Comparison of ENCODE assay signal across 13 mouse cellular contexts in genomic region chr8:45762982-45763689, GRCm38 (mm10).
DNase-seq lines count a peak whose midpoint lies in the region; ATAC-seq and TF ChIP-seq lines count a peak whose summit lies in the region.
"Had no signal": no experiment of that assay in that cellular context is flagged by ENCODE, and none has a peak within 500 bp of the region (broad histone marks: within the 10 kb centered on the region; RNA-seq: fewer than 3 reads in every experiment).

No protein-coding gene starts in this region.

- peaks cover 51% of the 10 kb centered on the region for H3K36me3 ChIP-seq in heart, postnatal 0 days (replicated peaks; ENCODE audit: control insufficient read depth, insufficient read depth, low read length)
- H3K36me3 ChIP-seq in midbrain, embryonic 15.5 days (replicated peaks) = peaks cover 11% of the 10 kb centered on the region; the same call in 1 of the 2 replicates
- no peaks in the 10 kb centered on the region for H3K36me3 ChIP-seq in midbrain, embryonic 11.5 days (ENCODE audit: control insufficient read depth, insufficient read depth, low read length)
- H3K36me3 ChIP-seq in limb, embryonic 14.5 days (ENCODE audit: control insufficient read depth, insufficient read depth, low read length) = 0 out of 2 replicates have a peak, but pooled peaks cover 4% of the 10 kb centered on the region
- H3K36me3 ChIP-seq: embryonic facial prominence, embryonic 13.5 days; liver, embryonic 12.5 days had no signal

- peak overlapping the region; percentile 66 for H3K27ac ChIP-seq in heart, postnatal 0 days (ENCODE audit: low read depth)
- H3K27ac ChIP-seq in midbrain, embryonic 15.5 days = peak overlapping the region; percentile 57; the same call in 1 of the 2 replicates
- H3K27ac ChIP-seq in midbrain, embryonic 11.5 days (ENCODE audit: low read depth, low read length) = no peak overlapping the region
- 0 out of 2 replicates have a peak overlapping the region, but pooled peaks have one; percentile 52 for H3K27ac ChIP-seq in limb, embryonic 14.5 days (replicated peaks; ENCODE audit: low read depth, low read length)
- peak overlapping the region; percentile 7; the same call in 1 of the 2 replicates for H3K27ac ChIP-seq in olfactory bulb, adult 2 months (ENCODE audit: insufficient read depth, low read depth, low read length)
- H3K27ac ChIP-seq: embryonic facial prominence, embryonic 13.5 days; liver, embryonic 12.5 days had no signal

- no peak for TF ChIP-seq POLR2A in limb, embryonic 14.5 days (IDR thresholded peaks at IDR 0.05; ENCODE audit: borderline replicate concordance, extremely low read depth, insufficient read depth, insufficient read length)
- no peak for TF ChIP-seq POLR2A in olfactory bulb, adult 2 months (IDR thresholded peaks at IDR 0.05; ENCODE audit: insufficient read depth, low read depth, low read length)

- ATAC-seq in heart, postnatal 0 days (ENCODE audit: insufficient read depth, low read depth) = no peak; the same call in 1 of the 2 replicates
- ATAC-seq in midbrain, embryonic 15.5 days (replicated peaks) = peak; percentile 48
- ATAC-seq in midbrain, embryonic 11.5 days (ENCODE audit: low FRiP score) = no peak
- ATAC-seq in limb, embryonic 14.5 days (ENCODE audit: low FRiP score, low read depth) = no peak
- no peak for ATAC-seq in granulocyte monocyte progenitor cell, adult 5-6 weeks (replicated peaks; ENCODE audit: poor library complexity, severe bottlenecking)
- ATAC-seq: CD4-positive, CD25-positive, alpha-beta regulatory T cell, adult 4 months; liver, embryonic 12.5 days had no signal

- no peak for TF ChIP-seq CTCF in heart, postnatal 0 days (IDR thresholded peaks at IDR 0.05; ENCODE audit: low read depth)
- no peak for TF ChIP-seq CTCF in olfactory bulb, adult 2 months (IDR thresholded peaks at IDR 0.05; ENCODE audit: insufficient read depth, low read depth, low read length)

- no peak overlapping the region for H3K9ac ChIP-seq in heart, postnatal 0 days (replicated peaks; ENCODE audit: low read depth, low read length)
- H3K9ac ChIP-seq in midbrain, embryonic 15.5 days = no peak overlapping the region
- H3K9ac ChIP-seq in midbrain, embryonic 11.5 days (ENCODE audit: low read length) = no peak overlapping the region
- no peak overlapping the region for H3K9ac ChIP-seq in limb, embryonic 14.5 days (ENCODE audit: low read depth, low read length, severe bottlenecking)
- H3K9ac ChIP-seq: embryonic facial prominence, embryonic 13.5 days; liver, embryonic 12.5 days had no signal

- no peak overlapping the region for H3K4me3 ChIP-seq in heart, postnatal 0 days (ENCODE audit: low read depth, low read length)
- no peak overlapping the region for H3K4me3 ChIP-seq in midbrain, embryonic 15.5 days
- H3K4me3 ChIP-seq in midbrain, embryonic 11.5 days (ENCODE audit: low read depth, low read length) = no peak overlapping the region
- no peak overlapping the region for H3K4me3 ChIP-seq in limb, embryonic 14.5 days (replicated peaks; ENCODE audit: low read length)
- H3K4me3 ChIP-seq in olfactory bulb, adult 2 months (ENCODE audit: insufficient read depth, low read depth, low read length) = no peak overlapping the region
- H3K4me3 ChIP-seq: embryonic facial prominence, embryonic 13.5 days; liver, embryonic 12.5 days; myocyte had no signal

- DNase-seq in heart, postnatal 0 days (ENCODE audit: low spot score) = no peak
- DNase-seq in heart, adult 8-10 months (ENCODE audit: low spot score) = no peak
- DNase-seq in midbrain, embryonic 11.5 days (ENCODE audit: low spot score, missing footprints) = no peak
- DNase-seq in limb, embryonic 14.5 days (ENCODE audit: low spot score) = no peak
- DNase-seq: cerebellum, adult 18-20 months; kidney, adult 11 months had no signal

- no peak for TF ChIP-seq EP300 in heart, postnatal 0 days (IDR thresholded peaks at IDR 0.05; ENCODE audit: low read depth)

- H3K27me3 ChIP-seq in heart, postnatal 0 days (ENCODE audit: control insufficient read depth, insufficient read depth, low read length) = no peaks in the 10 kb centered on the region
- H3K27me3 ChIP-seq in midbrain, embryonic 15.5 days (replicated peaks) = no peaks in the 10 kb centered on the region
- H3K27me3 ChIP-seq in midbrain, embryonic 11.5 days (ENCODE audit: control insufficient read depth, insufficient read depth, low read length) = no peaks in the 10 kb centered on the region
- H3K27me3 ChIP-seq in limb, embryonic 14.5 days (ENCODE audit: control insufficient read depth, insufficient read depth, low read length) = no peaks in the 10 kb centered on the region
- H3K27me3 ChIP-seq: embryonic facial prominence, embryonic 13.5 days; liver, embryonic 12.5 days had no signal

- 68% methylated on average over 15 of the region's 15 CpGs for WGBS in heart, postnatal 0 days
- 64% methylated on average over 15 of the region's 15 CpGs for WGBS in midbrain, embryonic 15.5 days
- 82% methylated on average over 15 of the region's 15 CpGs for WGBS in midbrain, embryonic 11.5 days
- 65% methylated on average over 15 of the region's 15 CpGs for WGBS in limb, embryonic 14.5 days
- WGBS in olfactory bulb, adult 2 months = 56% methylated on average over 15 of the region's 15 CpGs

- no peak overlapping the region for H3K4me2 ChIP-seq in heart, postnatal 0 days (ENCODE audit: low read depth, low read length)
- H3K4me2 ChIP-seq in midbrain, embryonic 15.5 days = no peak overlapping the region
- H3K4me2 ChIP-seq in midbrain, embryonic 11.5 days = no peak overlapping the region
- H3K4me2 ChIP-seq in limb, embryonic 14.5 days (replicated peaks; ENCODE audit: low read depth, low read length, severe bottlenecking) = 0 out of 2 replicates have a peak overlapping the region, but pooled peaks have one; percentile 10
- H3K4me2 ChIP-seq: embryonic facial prominence, embryonic 13.5 days; liver, embryonic 12.5 days had no signal

- H3K4me1 ChIP-seq in heart, postnatal 0 days (ENCODE audit: control insufficient read depth, insufficient read depth) = peaks cover 22% of the 10 kb centered on the region
- H3K4me1 ChIP-seq in midbrain, embryonic 15.5 days = peaks cover 17% of the 10 kb centered on the region
- peaks cover 6% of the 10 kb centered on the region; the same call in 1 of the 2 replicates for H3K4me1 ChIP-seq in midbrain, embryonic 11.5 days (ENCODE audit: control insufficient read depth, insufficient read depth, low read length)
- peaks cover 18% of the 10 kb centered on the region for H3K4me1 ChIP-seq in limb, embryonic 14.5 days (ENCODE audit: control insufficient read depth, insufficient read depth, low read length)
- H3K4me1 ChIP-seq in olfactory bulb, adult 2 months (ENCODE audit: control insufficient read depth, insufficient read depth, low read length) = peaks cover 7% of the 10 kb centered on the region
- H3K4me1 ChIP-seq: liver, embryonic 12.5 days had no signal

- H3K9me3 ChIP-seq in heart, postnatal 0 days (replicated peaks; ENCODE audit: control insufficient read depth, low read length) = no peaks in the 10 kb centered on the region
- H3K9me3 ChIP-seq in midbrain, embryonic 15.5 days = no peaks in the 10 kb centered on the region
- H3K9me3 ChIP-seq in midbrain, embryonic 11.5 days (ENCODE audit: control insufficient read depth, low read length) = no peaks in the 10 kb centered on the region
- no peaks in the 10 kb centered on the region for H3K9me3 ChIP-seq in limb, embryonic 14.5 days (ENCODE audit: control insufficient read depth, low read length)
- H3K9me3 ChIP-seq: embryonic facial prominence, embryonic 13.5 days; liver, embryonic 12.5 days had no signal
